Mouse (Mus musculus) pancreas, adult 10 weeks (tissue): ENCODE measurements around the gene Inpp5a. TPM values are rescaled to one million over a fixed set of nuclear protein-coding genes. Genes with fewer than 3 reads are reported as not detected.

Experiments
- polyA plus RNA-seq: library from polyadenylated mRNA; stranded (reverse); fragments of 350-450 nt; fragmentation: Illumina TruSeq; extraction: RNeasy Lipid Tissue Mini Kit (QIAGEN cat#74804); gene quantifications from one replicate; pipeline ENCODE4 v1.2.3, GENCODE M21; 2015; ENCODE audit warnings: low read depth, low replicate concordance; ENCODE audit not compliant: insufficient read depth

The Inpp5a gene
- 11.4 TPM for polyA plus RNA-seq

DNA sequence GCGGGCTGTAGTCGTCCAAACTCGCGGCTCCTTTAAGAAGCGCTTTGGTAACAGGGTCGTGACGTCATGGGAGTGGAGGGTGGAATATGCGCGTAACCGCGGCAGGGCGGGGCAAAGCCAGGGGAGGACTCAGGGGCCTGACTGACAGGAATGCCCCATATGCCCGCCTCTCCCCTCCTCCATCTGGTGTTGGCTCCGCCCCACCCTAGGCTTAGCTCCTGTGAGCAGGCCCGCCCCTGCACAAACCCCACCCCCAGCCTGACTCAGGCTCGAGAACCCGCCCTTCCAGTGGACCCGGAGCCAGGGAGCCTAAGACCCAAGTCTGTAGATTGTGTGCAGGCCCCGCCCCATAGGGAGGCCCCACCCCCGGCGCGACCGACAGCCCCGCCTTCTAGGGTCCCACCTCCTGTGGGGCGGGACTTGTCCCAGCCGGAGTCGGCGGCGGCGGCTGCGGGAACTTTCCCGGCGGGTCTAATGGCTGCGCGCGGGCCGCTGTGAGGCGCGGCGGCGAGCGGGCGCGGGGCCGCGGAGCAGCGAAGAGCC is at the start of gene Inpp5a:
Gene Inpp5a, plus strand, starts transcription at position 440 of the 543 bp plus-strand sequence.

DNA sequence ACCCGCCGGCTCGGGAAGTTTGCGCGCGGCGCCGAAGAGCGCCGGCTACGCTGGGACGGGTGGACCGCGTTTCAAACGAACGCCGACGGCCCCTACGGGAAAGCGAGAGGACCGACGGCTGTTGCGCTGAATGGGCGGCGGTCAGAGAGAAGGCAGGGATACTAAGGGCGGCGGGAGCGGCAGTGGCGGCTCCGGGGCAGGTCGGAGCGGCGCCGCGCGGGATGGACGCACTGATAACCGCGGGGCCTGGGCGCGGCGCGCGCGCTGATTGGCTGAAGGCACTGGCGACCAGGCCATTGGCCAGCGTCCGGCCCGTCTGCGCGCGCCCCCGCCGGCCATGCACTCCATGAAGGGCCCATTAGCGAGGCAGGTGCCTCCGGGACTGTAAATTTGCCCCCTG is 193.7 kb downstream of the Inpp5a start, which contains the start of gene Nkx6-2:
Gene Nkx6-2, minus strand, starts transcription at position 203 of the 400 bp plus-strand sequence.

Other genes starting within 250 kb of the Inpp5a start
- gene Lrrc27, start 176.1 kb upstream of the Inpp5a start, polyA plus RNA-seq: 4.1 TPM
- not detected for gene Stk32c, start 175.8 kb upstream of the Inpp5a start, polyA plus RNA-seq
- 3.9 TPM for gene Pwwp2b, start 140.6 kb upstream of the Inpp5a start, polyA plus RNA-seq
- 0.42 TPM for gene Nkx6-2, start 193.7 kb downstream of the Inpp5a start, polyA plus RNA-seq